9 mouse cellular contexts compared by ENCODE assay signal in the genomic region with DNA sequence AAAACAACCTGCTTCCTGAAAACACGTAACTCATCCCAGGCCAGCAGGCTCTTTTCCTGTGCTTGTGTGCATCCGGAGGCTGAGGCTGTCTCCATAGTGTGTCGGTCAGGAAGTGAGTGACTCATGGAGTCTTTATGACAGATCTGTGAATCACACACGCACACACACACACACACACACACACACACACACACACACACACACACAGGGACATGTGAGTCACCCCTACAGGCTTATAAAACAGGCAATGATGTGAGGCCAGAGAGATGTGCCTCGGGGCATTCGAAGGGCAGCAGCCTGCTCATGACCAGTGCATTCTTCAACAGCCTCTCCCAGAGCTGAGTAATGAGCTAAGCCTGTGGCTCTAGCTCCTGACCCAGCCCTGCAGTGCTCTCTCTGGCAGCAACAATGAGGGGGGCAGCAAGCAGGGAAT.
A peak's percentile ranks its signal among the peaks of the same experiment; 100 is the strongest.
DNase-seq lines count a peak whose midpoint lies in the region; ATAC-seq lines count a peak whose summit lies in the region.
"Had no signal": no experiment of that assay in that cellular context is flagged by ENCODE, and none has a peak within 500 bp of the region (broad histone marks: within the 10 kb centered on the region; RNA-seq: fewer than 3 reads in every experiment).

No protein-coding gene starts in this region.

- H3K27ac ChIP-seq in embryonic facial prominence, embryonic 14.5 days (replicated peaks; ENCODE audit: low read depth, low read length) = no peak overlapping the region
- H3K27ac ChIP-seq in intestine, embryonic 16.5 days (ENCODE audit: low read length) = no peak overlapping the region
- H3K27ac ChIP-seq in macrophage = peak overlapping the region; percentile 59
- no peak overlapping the region for H3K27ac ChIP-seq in midbrain, embryonic 11.5 days (ENCODE audit: low read depth, low read length)
- H3K27ac ChIP-seq: limb, embryonic 15.5 days had no signal

- H3K4me3 ChIP-seq in embryonic facial prominence, embryonic 14.5 days (ENCODE audit: low read depth, low read length) = no peak overlapping the region
- H3K4me3 ChIP-seq in intestine, embryonic 16.5 days (ENCODE audit: low read length) = no peak overlapping the region
- H3K4me3 ChIP-seq in macrophage (ENCODE audit: inconsistent target) = no peak overlapping the region
- H3K4me3 ChIP-seq in midbrain, embryonic 11.5 days (ENCODE audit: low read depth, low read length) = no peak overlapping the region
- H3K4me3 ChIP-seq: limb, embryonic 15.5 days had no signal

- peak; percentile 47; the same call in 1 of the 2 replicates for ATAC-seq in embryonic facial prominence, embryonic 14.5 days (ENCODE audit: low read depth)
- peak; percentile 77 for ATAC-seq in intestine, embryonic 16.5 days
- ATAC-seq in midbrain, embryonic 11.5 days (ENCODE audit: low FRiP score) = no peak

- H3K9me3 ChIP-seq in embryonic facial prominence, embryonic 14.5 days (ENCODE audit: control insufficient read depth, low read length) = peaks cover 10% of the 10 kb centered on the region; the same call in 1 of the 2 replicates
- no peaks in the 10 kb centered on the region for H3K9me3 ChIP-seq in intestine, embryonic 16.5 days (ENCODE audit: control insufficient read depth, low read length)
- peaks cover 6% of the 10 kb centered on the region; the same call in 1 of the 2 replicates for H3K9me3 ChIP-seq in midbrain, embryonic 11.5 days (ENCODE audit: control insufficient read depth, low read length)
- H3K9me3 ChIP-seq: limb, embryonic 15.5 days had no signal

- H3K4me1 ChIP-seq in embryonic facial prominence, embryonic 14.5 days (ENCODE audit: control insufficient read depth, insufficient read depth, low read length) = no peaks in the 10 kb centered on the region
- H3K4me1 ChIP-seq in intestine, embryonic 16.5 days (ENCODE audit: control insufficient read depth, insufficient read depth, low read length) = no peaks in the 10 kb centered on the region
- H3K4me1 ChIP-seq in midbrain, embryonic 11.5 days (ENCODE audit: control insufficient read depth, insufficient read depth, low read length) = no peaks in the 10 kb centered on the region

- no peak overlapping the region for H3K4me2 ChIP-seq in embryonic facial prominence, embryonic 14.5 days (ENCODE audit: low read depth, low read length)
- H3K4me2 ChIP-seq in intestine, embryonic 16.5 days (ENCODE audit: low read depth, low read length) = no peak overlapping the region
- H3K4me2 ChIP-seq in midbrain, embryonic 11.5 days = no peak overlapping the region
- H3K4me2 ChIP-seq: limb, embryonic 15.5 days had no signal

- DNase-seq in right cerebral cortex, adult 2 months (ENCODE audit: low spot score in 2 of 2) = peak; percentile 50 to 57
- no peak for DNase-seq in right cerebral cortex, postnatal 4 days
- peak; percentile 61 for DNase-seq in embryonic facial prominence, embryonic 14.5 days (ENCODE audit: low spot score)
- no peak for DNase-seq in midbrain, embryonic 11.5 days (ENCODE audit: low spot score, missing footprints)
- no peak for DNase-seq in frontal cortex, postnatal 10 days (ENCODE audit: low spot score in 2 of 2)
- DNase-seq in cerebellum, postnatal 36 days = no peak

- no peak overlapping the region for H3K9ac ChIP-seq in embryonic facial prominence, embryonic 14.5 days (ENCODE audit: low read depth, low read length)
- H3K9ac ChIP-seq in intestine, embryonic 16.5 days (ENCODE audit: low read depth, low read length) = no peak overlapping the region
- no peak overlapping the region for H3K9ac ChIP-seq in midbrain, embryonic 11.5 days (ENCODE audit: low read length)
- H3K9ac ChIP-seq: limb, embryonic 15.5 days had no signal

- H3K79me2 ChIP-seq in macrophage (ENCODE audit: inconsistent target) = no peaks in the 10 kb centered on the region

- 52% methylated on average over 6 of the region's 6 CpGs for WGBS in embryonic facial prominence, embryonic 14.5 days
- WGBS in intestine, embryonic 16.5 days = 40% methylated on average over 6 of the region's 6 CpGs
- WGBS in macrophage (ENCODE audit: missing documents) = 2% methylated on average over 5 of the region's 6 CpGs
- 66% methylated on average over 6 of the region's 6 CpGs for WGBS in midbrain, embryonic 11.5 days

- no peaks in the 10 kb centered on the region for H3K36me3 ChIP-seq in embryonic facial prominence, embryonic 14.5 days (ENCODE audit: control insufficient read depth, insufficient read depth, low read length)
- H3K36me3 ChIP-seq in intestine, embryonic 16.5 days (ENCODE audit: control insufficient read depth, insufficient read depth, low read length) = no peaks in the 10 kb centered on the region
- no peaks in the 10 kb centered on the region for H3K36me3 ChIP-seq in macrophage (ENCODE audit: inconsistent target)
- no peaks in the 10 kb centered on the region for H3K36me3 ChIP-seq in midbrain, embryonic 11.5 days (ENCODE audit: control insufficient read depth, insufficient read depth, low read length)
- H3K36me3 ChIP-seq: limb, embryonic 15.5 days had no signal

- H3K27me3 ChIP-seq in embryonic facial prominence, embryonic 14.5 days (replicated peaks; ENCODE audit: control insufficient read depth, insufficient read depth, low read length) = no peaks in the 10 kb centered on the region
- no peaks in the 10 kb centered on the region for H3K27me3 ChIP-seq in intestine, embryonic 16.5 days (replicated peaks; ENCODE audit: control insufficient read depth, insufficient read depth, low read length)
- no peaks in the 10 kb centered on the region for H3K27me3 ChIP-seq in midbrain, embryonic 11.5 days (ENCODE audit: control insufficient read depth, insufficient read depth, low read length)
- H3K27me3 ChIP-seq: limb, embryonic 15.5 days had no signal

Comparison
In these comparisons a context has a peak if more than half of its experiments do, and no peak if none do; other contexts are left out.
1. DNase-seq: peak in right cerebral cortex, adult 2 months (2 of 2) and embryonic facial prominence, embryonic 14.5 days (single experiment); none in right cerebral cortex, postnatal 4 days (single experiment), midbrain, embryonic 11.5 days (single experiment), frontal cortex, postnatal 10 days (0 of 2) and cerebellum, postnatal 36 days (0 of 2).